Mouse (Mus musculus): ENCODE data around the gene Ccdc47.
"Not testable (repeated sequence)": the region's sequence is repeated elsewhere in the genome, so short reads cannot be mapped to it uniquely, and the experiment has no call there.

Ccdc47 gene

GRCm38 (mm10) chr11:106215927-106216729 is at the start of gene Ccdc47:
Ccdc47 (minus strand) TSS chr11:106216344.
- DNase-seq (ENCODE audit: low read depth): peak; percentile 97

- DNase-seq (ENCODE audit: low read depth): no peak
Observed at GRCm38 (mm10) chr11:106265570-106265969, 49.4 kb upstream of the Ccdc47 start.

GRCm38 (mm10) chr11:106264988-106265387 is 48.8 kb upstream of the Ccdc47 start:
- no peak for DNase-seq (ENCODE audit: low read depth)

GRCm38 (mm10) chr11:106263963-106264362 is 47.8 kb upstream of the Ccdc47 start:
- DNase-seq (ENCODE audit: low read depth): no peak

- DNase-seq (ENCODE audit: low read depth): no peak
Observed at GRCm38 (mm10) chr11:106260826-106261450, 44.8 kb upstream of the Ccdc47 start.

GRCm38 (mm10) chr11:106256775-106257174 is 40.6 kb upstream of the Ccdc47 start:
- DNase-seq (ENCODE audit: low read depth): no peak

GRCm38 (mm10) chr11:106255685-106256451 is 39.7 kb upstream of the Ccdc47 start, which contains the start of the genes Ftsj3 and Psmc5:
Ftsj3 (minus strand) TSS chr11:106256079.
Psmc5 (plus strand) TSS chr11:106256154.
- DNase-seq (ENCODE audit: low read depth): peak; percentile 88

GRCm38 (mm10) chr11:106255174-106255573 is 39.0 kb upstream of the Ccdc47 start:
- no peak for DNase-seq (ENCODE audit: low read depth)

GRCm38 (mm10) chr11:106254767-106255166 is 38.6 kb upstream of the Ccdc47 start:
- DNase-seq (ENCODE audit: low read depth): no peak

- no peak for DNase-seq (ENCODE audit: low read depth)
Observed at GRCm38 (mm10) chr11:106249326-106249725, 33.2 kb upstream of the Ccdc47 start.

- DNase-seq (ENCODE audit: low read depth): no peak
Observed at GRCm38 (mm10) chr11:106246834-106247233, 30.7 kb upstream of the Ccdc47 start.

- DNase-seq (ENCODE audit: low read depth): not testable (repeated sequence)
Observed at GRCm38 (mm10) chr11:106233978-106234377, 17.8 kb upstream of the Ccdc47 start.

GRCm38 (mm10) chr11:106220603-106221002 is 4.5 kb upstream of the Ccdc47 start:
- no peak for DNase-seq (ENCODE audit: low read depth)

- peak; percentile 92 for DNase-seq (ENCODE audit: low read depth)
Observed at GRCm38 (mm10) chr11:106216730-106217490, 766 bp upstream of the Ccdc47 start, which contains the start of gene Ddx42. Ddx42 (plus strand) TSS chr11:106216926.

GRCm38 (mm10) chr11:106215450-106215859 is 689 bp downstream of the Ccdc47 start:
- no peak for DNase-seq (ENCODE audit: low read depth)

- no peak for DNase-seq (ENCODE audit: low read depth)
Observed at GRCm38 (mm10) chr11:106214856-106215255, 1.3 kb downstream of the Ccdc47 start.

- no peak for DNase-seq (ENCODE audit: low read depth)
Observed at GRCm38 (mm10) chr11:106212771-106213170, 3.4 kb downstream of the Ccdc47 start.

- DNase-seq (ENCODE audit: low read depth): no peak
Observed at GRCm38 (mm10) chr11:106202123-106202465, 14.1 kb downstream of the Ccdc47 start, which contains the start of gene Strada. Strada (minus strand) TSS chr11:106202168.

- no peak for DNase-seq (ENCODE audit: low read depth)
Observed at GRCm38 (mm10) chr11:106201337-106202122, 14.6 kb downstream of the Ccdc47 start.

- no peak for DNase-seq (ENCODE audit: low read depth)
Observed at GRCm38 (mm10) chr11:106200756-106201155, 15.4 kb downstream of the Ccdc47 start.

- DNase-seq (ENCODE audit: low read depth): not testable (repeated sequence)
Observed at GRCm38 (mm10) chr11:106199997-106200396, 16.1 kb downstream of the Ccdc47 start.

Measured in fibroblast of lung, adult 2 months (primary cell).